Mouse (Mus musculus): ENCODE results near the gene Gfy. TPM values are rescaled to one million over a fixed set of nuclear protein-coding genes. Genes with fewer than 3 reads are reported as not detected.

The Gfy gene
- polyA plus RNA-seq, 1 experiment = not detected

DNA sequence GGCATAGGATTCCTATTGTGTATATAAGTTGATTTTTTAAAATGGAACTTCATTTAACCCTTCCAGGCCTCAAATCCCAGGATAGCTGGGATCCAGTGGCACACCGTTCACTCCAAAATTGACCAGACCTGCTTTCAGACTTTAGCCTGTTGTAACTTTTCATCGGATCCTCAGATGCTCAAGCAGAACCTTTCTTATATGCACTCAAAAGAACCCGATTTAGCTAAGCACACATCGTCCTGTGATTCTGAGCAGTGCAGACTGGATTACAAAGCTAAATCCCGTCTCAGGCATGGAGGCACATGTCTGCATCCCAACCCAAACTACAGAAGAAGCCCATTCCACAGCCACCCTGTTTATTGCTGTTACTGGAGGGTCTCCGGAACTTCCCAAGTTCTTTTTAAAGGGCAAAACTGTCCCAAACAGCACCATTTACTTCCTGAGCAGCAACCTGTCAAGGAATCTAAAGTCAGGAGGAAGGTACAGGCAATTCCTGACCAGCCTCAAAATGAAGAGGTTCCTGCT, 51.6 kb downstream of the Gfy start:
- no peak for DNase-seq (ENCODE audit: low read depth)

DNA sequence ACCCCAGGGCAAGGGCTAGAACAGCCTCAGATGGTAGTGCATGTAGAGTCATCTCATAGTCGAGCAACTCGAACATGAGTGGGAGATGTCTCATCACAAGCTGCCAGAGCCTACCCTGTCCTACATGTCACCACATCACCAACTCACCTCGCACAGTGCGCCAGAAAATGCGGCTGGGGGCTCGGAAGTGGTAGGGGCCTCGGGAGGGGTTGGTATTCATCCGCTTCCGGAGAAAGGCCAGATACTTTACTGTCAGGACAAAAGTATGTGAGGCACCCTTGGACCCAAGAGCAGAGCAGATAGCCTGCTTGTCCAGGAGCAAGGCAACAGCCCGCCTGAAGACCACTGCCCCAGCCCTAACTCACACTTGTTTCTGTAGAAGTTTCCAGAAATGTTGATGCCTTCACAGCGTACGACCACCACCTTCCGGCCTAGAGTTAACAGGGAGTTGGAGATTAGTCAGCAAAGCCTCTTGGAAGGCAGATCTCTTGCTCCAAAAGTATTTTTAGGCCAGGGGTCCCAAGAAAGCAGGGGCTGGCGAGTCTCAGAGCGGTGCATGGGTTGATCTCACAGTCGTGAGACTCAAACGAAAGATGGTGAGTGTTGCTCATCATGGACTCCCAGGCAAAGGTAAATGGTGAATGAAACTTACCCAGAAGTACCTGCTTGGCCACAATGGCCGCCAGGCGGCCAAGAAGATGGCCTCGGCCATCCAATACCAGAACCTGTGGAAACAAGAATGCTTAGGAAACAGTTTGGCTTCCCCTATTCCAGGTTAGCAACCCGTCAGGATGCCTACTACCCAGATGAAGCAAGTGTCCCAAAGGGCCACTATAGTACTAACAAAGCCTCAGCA, 52.3 kb downstream of the Gfy start:
- DNase-seq (ENCODE audit: low read depth) = no peak

Other genes with a start within 250 kb of the Gfy start
- 3.5 and 4.7 TPM in 2 replicates for gene Tsks, start 236.4 kb downstream of the Gfy start, polyA plus RNA-seq (2012; rRNA removed)
- 17.1 and 17.9 TPM in 2 replicates for gene Cpt1c, start 204.7 kb downstream of the Gfy start, polyA plus RNA-seq (2012; rRNA removed)
- gene Prmt1, start 193.0 kb downstream of the Gfy start, polyA plus RNA-seq (2012; rRNA removed) = 211 and 218 TPM in 2 replicates
- gene Irf3, start 181.9 kb downstream of the Gfy start, polyA plus RNA-seq (2012; rRNA removed) = 87.1 and 89.9 TPM in 2 replicates
- gene Bcl2l12, start 180.9 kb downstream of the Gfy start, polyA plus RNA-seq (2012; rRNA removed) = 20.3 and 22.0 TPM in 2 replicates
- gene Scaf1, start 163.2 kb downstream of the Gfy start, polyA plus RNA-seq (2012; rRNA removed) = 48.9 and 60.3 TPM in 2 replicates
- 221 and 291 TPM in 2 replicates for gene Rras, start 161.6 kb downstream of the Gfy start, polyA plus RNA-seq (2012; rRNA removed)
- 5.7 and 10.5 TPM in 2 replicates for gene Prr12, start 126.7 kb downstream of the Gfy start, polyA plus RNA-seq (2012; rRNA removed)
- 71.4 and 78.1 TPM in 2 replicates for gene Nosip, start 117.1 kb downstream of the Gfy start, polyA plus RNA-seq (2012; rRNA removed)
- 55.7 and 72.5 TPM in 2 replicates for gene Prrg2, start 116.9 kb downstream of the Gfy start, polyA plus RNA-seq (2012; rRNA removed)
- gene Rcn3, start 87.3 kb downstream of the Gfy start, polyA plus RNA-seq (2012; rRNA removed) = 112 and 116 TPM in 2 replicates
- gene Fcgrt, start 75.7 kb downstream of the Gfy start, polyA plus RNA-seq (2012; rRNA removed) = 152 and 158 TPM in 2 replicates
- 218 and 429 TPM in 2 replicates for gene Rps11, start 55.1 kb downstream of the Gfy start, polyA plus RNA-seq (2012; rRNA removed)
- 2,573 and 2,702 TPM in 2 replicates for gene Rpl13a, start 50.8 kb downstream of the Gfy start, polyA plus RNA-seq (2012; rRNA removed)
- 3.6 and 5.6 TPM in 2 replicates for gene Gm45713, start 43.3 kb downstream of the Gfy start, polyA plus RNA-seq (2012; rRNA removed)
- gene Flt3l, start 43.1 kb downstream of the Gfy start, polyA plus RNA-seq (2012; rRNA removed) = 37.2 and 42.7 TPM in 2 replicates
- gene Pih1d1, start 25.3 kb downstream of the Gfy start, polyA plus RNA-seq (2012; rRNA removed) = 52.4 and 58.1 TPM in 2 replicates
- 33.3 and 38.5 TPM in 2 replicates for gene Aldh16a1, start 25.0 kb downstream of the Gfy start, polyA plus RNA-seq (2012; rRNA removed)
- 0.86 and 0.95 TPM in 2 replicates for gene Slc17a7, start 15.6 kb downstream of the Gfy start, polyA plus RNA-seq (2012; rRNA removed)
- gene Pth2, start 1.4 kb upstream of the Gfy start, polyA plus RNA-seq (2012; rRNA removed) = not detected in 2 replicates
- 0.39 and 0.41 TPM in 2 replicates for gene Ccdc155, start 25.3 kb upstream of the Gfy start, polyA plus RNA-seq (2012; rRNA removed)
- 11.5 and 18.9 TPM in 2 replicates for gene Dkkl1, start 32.6 kb upstream of the Gfy start, polyA plus RNA-seq (2012; rRNA removed)
- gene Tead2, start 36.2 kb upstream of the Gfy start, polyA plus RNA-seq (2012; rRNA removed) = 32.6 and 50.1 TPM in 2 replicates
- 19.8 and 24.3 TPM in 2 replicates for gene Cd37, start 59.5 kb upstream of the Gfy start, polyA plus RNA-seq (2012; rRNA removed)
- 0.32 and 0.46 TPM in 2 replicates for gene Slc6a16, start 61.5 kb upstream of the Gfy start, polyA plus RNA-seq (2012; rRNA removed)
- 1.1 and 2.3 TPM in 2 replicates for gene Slc6a21, start 97.9 kb upstream of the Gfy start, polyA plus RNA-seq (2012; rRNA removed)
- gene Trpm4, start 154.2 kb upstream of the Gfy start, polyA plus RNA-seq (2012; rRNA removed) = 41.6 and 48.8 TPM in 2 replicates
- gene Hrc, start 155.7 kb upstream of the Gfy start, polyA plus RNA-seq (2012; rRNA removed) = 0.42 and 0.48 TPM in 2 replicates
- gene Ppfia3, start 187.4 kb upstream of the Gfy start, polyA plus RNA-seq (2012; rRNA removed) = 3.0 and 3.1 TPM in 2 replicates
- 5.7 and 7.2 TPM in 2 replicates for gene Lin7b, start 191.0 kb upstream of the Gfy start, polyA plus RNA-seq (2012; rRNA removed)
- gene Snrnp70, start 216.2 kb upstream of the Gfy start, polyA plus RNA-seq (2012; rRNA removed) = 216 and 217 TPM in 2 replicates
- 0.27 and 0.28 TPM in 2 replicates for gene Kcna7, start 226.1 kb upstream of the Gfy start, polyA plus RNA-seq (2012; rRNA removed)
- 1.8 and 2.6 TPM in 2 replicates for gene Ntf5, start 234.1 kb upstream of the Gfy start, polyA plus RNA-seq (2012; rRNA removed)
- 0.80 and 2.1 TPM in 2 replicates for gene Lhb, start 241.3 kb upstream of the Gfy start, polyA plus RNA-seq (2012; rRNA removed)